Mouse (Mus musculus) olfactory bulb, adult 2 months (tissue): ENCODE data around the gene Zfp866.

ENCODE experiments used
- CTCF ChIP-seq: fragments of 200-500 bp; IDR thresholded peaks from 2 replicates; pipeline ENCODE4 v1.5.1; 2012; ENCODE audit warnings: low read depth, mild to moderate bottlenecking, low read length, moderate library complexity; ENCODE audit not compliant: insufficient read depth
- POLR2A ChIP-seq: fragments of 200-500 bp; IDR thresholded peaks from 2 replicates; pipeline ENCODE4 v1.6.1; 2012; ENCODE audit warnings: mild to moderate bottlenecking, low read depth, low read length, moderate library complexity; ENCODE audit not compliant: insufficient read depth

DNA sequence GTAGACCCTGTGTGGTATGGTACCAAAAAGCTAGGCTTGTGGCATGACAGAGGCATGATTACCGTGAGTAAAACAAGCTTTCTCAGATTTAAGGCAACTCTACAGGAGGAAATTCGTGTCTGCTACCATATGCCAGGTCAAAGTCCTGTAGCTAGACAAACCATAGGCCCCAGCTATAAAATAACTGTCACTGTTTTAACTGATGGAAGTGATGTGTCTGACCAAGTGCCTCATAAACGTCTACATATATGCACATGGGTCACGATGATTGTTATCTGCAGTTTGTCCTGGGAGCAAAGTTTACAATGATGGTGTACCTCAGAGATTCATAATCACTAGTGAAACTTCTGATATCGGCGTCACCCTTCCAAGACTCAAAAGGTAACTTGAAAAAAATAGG is 50.2 kb downstream of the Zfp866 start:
- no peak for TF ChIP-seq POLR2A
- no peak for TF ChIP-seq CTCF
